Mouse (Mus musculus): ENCODE measurements around the gene Crocc2.

The Crocc2 gene

DNA sequence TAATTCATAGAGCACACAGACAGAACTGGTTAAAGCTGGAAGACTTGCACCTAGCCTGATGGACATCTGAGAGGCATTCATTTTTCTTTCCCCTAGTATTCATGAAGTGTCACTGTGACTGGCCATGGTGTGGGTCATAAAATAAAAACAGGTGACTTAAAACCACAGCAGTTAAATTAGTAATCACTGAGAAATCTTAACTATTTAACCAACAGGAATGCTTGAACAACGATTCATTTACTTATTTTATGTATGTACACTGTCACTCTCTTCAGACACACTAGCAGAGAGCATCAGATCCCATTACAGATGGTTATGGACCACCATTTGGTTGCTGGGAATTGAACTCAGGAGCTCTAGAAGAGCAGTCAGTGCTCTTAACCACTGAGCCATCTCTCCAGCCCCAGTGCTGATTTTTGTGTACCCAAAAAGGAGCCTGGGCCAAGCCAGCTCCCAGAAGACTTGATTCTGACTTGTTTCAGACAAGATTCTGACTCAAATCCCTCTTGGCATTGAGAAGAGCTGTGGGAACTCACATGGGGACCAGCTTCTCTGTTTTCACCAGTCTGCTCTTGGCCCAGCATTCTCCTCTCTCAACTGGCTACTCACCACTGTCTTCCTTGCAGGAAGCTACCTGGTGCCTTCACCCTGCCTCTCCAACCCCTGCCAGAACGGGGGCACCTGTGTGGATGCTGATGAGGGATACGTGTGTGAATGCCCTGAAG is 102.2 kb downstream of the Crocc2 start:
- peak in 1 of 2 experiments; percentile 14 for DNase-seq (ENCODE audit: low spot score in 2 of 2)

DNA sequence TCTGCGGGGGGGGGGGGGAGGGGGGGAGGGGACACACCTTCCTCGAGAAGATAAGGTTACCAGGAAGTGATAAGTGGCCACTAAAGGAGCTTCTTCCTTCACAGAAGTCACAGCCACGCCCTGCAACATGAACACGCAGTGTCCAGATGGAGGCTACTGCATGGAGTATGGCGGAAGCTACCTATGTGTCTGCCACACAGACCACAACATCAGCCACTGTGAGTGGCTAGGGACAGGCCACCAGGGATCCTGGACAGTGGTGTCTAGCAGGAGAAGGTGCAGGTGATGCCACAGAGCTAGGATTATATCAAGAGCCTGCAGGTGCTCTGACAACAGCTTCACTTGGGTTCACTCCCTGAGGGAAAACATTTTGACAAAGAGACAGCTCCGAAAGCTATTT is 103.2 kb downstream of the Crocc2 start:
- peak in 1 of 2 experiments; percentile 6 for DNase-seq (ENCODE audit: low spot score in 2 of 2)

DNA sequence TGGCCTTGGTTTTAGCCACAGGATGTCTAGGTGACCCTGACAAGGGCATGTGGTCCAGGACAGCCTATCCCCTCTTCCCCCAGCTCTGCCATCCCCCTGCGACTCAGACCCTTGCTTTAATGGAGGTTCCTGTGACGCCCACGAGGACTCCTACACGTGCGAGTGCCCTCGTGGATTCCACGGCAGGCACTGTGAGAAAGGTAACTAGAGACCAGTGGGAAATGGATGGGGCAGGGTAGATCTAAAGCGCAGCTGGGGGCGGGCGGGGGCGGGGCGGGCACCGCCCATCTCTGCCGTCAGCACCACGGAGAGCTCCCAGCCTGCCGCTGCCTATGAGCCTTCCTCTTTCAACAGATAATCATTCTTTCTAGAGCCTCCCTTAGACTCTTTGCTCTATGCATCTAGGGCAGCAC is 103.9 kb downstream of the Crocc2 start:
- DNase-seq (ENCODE audit: low spot score in 2 of 2): peak in 1 of 2 experiments; percentile 18

DNA sequence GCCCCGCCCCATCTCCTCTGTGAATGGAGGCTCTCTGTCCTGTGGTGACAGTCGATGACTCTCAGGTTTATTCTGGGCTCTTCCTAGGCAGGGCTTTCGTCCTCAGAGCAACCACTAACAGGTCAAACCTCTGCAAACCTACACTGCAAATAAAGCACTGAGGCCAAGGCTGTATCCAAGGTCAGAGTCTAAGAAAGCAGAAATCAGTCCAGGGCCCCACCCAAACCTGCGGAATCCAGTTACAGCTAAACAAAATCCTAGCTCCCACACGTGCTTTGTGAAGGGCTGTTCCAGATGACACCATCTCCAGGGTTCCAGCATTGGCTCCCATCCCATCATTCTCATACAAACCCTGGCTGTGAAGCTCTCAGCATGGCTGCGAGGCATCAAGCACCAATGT is 107.0 kb downstream of the Crocc2 start:
- DNase-seq (ENCODE audit: low spot score in 2 of 2): no peak

DNA sequence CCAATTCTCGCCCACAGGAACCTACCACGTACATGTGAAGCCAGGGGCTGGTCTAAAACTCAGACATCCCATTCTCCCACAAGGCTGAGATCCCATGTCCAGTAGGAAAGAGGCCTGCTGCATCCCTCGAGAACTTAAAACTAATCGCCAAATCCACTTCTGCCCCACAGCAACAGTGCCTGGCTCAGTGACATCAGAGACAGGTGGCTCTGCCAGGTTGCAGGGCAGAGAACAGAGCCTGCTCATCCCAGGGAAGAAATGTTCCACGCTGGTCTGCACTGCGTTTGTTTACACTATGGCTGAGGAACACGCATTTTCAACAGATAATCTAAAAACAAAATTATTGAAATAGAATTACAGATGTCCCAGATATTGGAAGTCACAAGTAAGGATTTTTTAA is 108.5 kb downstream of the Crocc2 start:
- DNase-seq (ENCODE audit: low spot score in 2 of 2): no peak

Data from cerebellum, postnatal 4 days (tissue).